Mouse (Mus musculus) limb, embryonic 11.5 days (tissue): ENCODE data around the gene Isg15. TPM values are rescaled to one million over a fixed set of nuclear protein-coding genes. Genes with fewer than 3 reads are reported as not detected.

Experiments
- ATAC-seq: fragments of 200-750 bp; cut with Nextera tagmentation; 2 replicates; pipeline ENCODE4 v1.8.0; 2017; ENCODE audit warnings: low read depth; ENCODE audit not compliant: insufficient number of reproducible peaks, low FRiP score, low TSS enrichment
- DNase-seq: peaks from one replicate; pipeline ENCODE4 v3.0.0-alpha.2; 2015; ENCODE audit warnings: low spot score
- H3K27ac ChIP-seq: fragments of 300-500 bp; sonication (generic); replicated peaks from 2 replicates; pipeline ENCODE4 v1.5.1; 2014; ENCODE audit warnings: low read depth, mild to moderate bottlenecking, low read length
- H3K27me3 ChIP-seq: fragments of 300-500 bp; sonication (generic); 2 replicates; pipeline ENCODE4 v1.6.1; 2014; ENCODE audit warnings: mild to moderate bottlenecking, low read length, mixed read lengths; ENCODE audit not compliant: control insufficient read depth, insufficient read depth
- H3K36me3 ChIP-seq: fragments of 300-500 bp; sonication (generic); 2 replicates; pipeline ENCODE4 v1.6.1; 2014; ENCODE audit warnings: mild to moderate bottlenecking, low read length, moderate library complexity, mixed read lengths; ENCODE audit not compliant: control insufficient read depth, insufficient read depth
- H3K4me1 ChIP-seq: fragments of 300-500 bp; sonication (generic); 2 replicates; pipeline ENCODE4 v1.6.1; 2014; ENCODE audit warnings: low read length, mixed read lengths; ENCODE audit not compliant: control insufficient read depth, insufficient read depth
- H3K4me2 ChIP-seq: fragments of 300-500 bp; sonication (generic); 2 replicates; pipeline ENCODE4 v1.6.1; 2014; ENCODE audit warnings: low read depth, mild to moderate bottlenecking, moderate library complexity; ENCODE audit not compliant: severe bottlenecking
- H3K4me3 ChIP-seq: fragments of 300-500 bp; sonication (generic); 2 replicates; pipeline ENCODE4 v1.5.1; 2014; ENCODE audit warnings: low read depth, low read length
- H3K9ac ChIP-seq: fragments of 300-500 bp; sonication (generic); 2 replicates; pipeline ENCODE4 v1.6.1; 2014; ENCODE audit warnings: mild to moderate bottlenecking, low read length
- H3K9me3 ChIP-seq: fragments of 300-500 bp; sonication (generic); 2 replicates; pipeline ENCODE4 v1.6.1; 2016; ENCODE audit warnings: low read length; ENCODE audit not compliant: control insufficient read depth
- WGBS: fragments of 180-500 bp; shearing (Covaris S2); extraction: QIAGEN DNeasy Blood & Tissue Kit; methylation state at CpG from one replicate; pipeline ENCODE4 v1.1.7; 2014; 5-methylcytosine and 5-hydroxymethylcytosine counted together
- polyA plus RNA-seq: library from polyadenylated mRNA; unstranded; fragments of >200 nt; fragmentation: Nextera tagmentation; extraction: Ambion mirVana; gene quantifications from 2 replicates; pipeline ENCODE4 v1.2.1, GENCODE M21; 2014

Isg15 gene
- polyA plus RNA-seq, 1 experiment from 2014 or later = 0.20 TPM

DNA sequence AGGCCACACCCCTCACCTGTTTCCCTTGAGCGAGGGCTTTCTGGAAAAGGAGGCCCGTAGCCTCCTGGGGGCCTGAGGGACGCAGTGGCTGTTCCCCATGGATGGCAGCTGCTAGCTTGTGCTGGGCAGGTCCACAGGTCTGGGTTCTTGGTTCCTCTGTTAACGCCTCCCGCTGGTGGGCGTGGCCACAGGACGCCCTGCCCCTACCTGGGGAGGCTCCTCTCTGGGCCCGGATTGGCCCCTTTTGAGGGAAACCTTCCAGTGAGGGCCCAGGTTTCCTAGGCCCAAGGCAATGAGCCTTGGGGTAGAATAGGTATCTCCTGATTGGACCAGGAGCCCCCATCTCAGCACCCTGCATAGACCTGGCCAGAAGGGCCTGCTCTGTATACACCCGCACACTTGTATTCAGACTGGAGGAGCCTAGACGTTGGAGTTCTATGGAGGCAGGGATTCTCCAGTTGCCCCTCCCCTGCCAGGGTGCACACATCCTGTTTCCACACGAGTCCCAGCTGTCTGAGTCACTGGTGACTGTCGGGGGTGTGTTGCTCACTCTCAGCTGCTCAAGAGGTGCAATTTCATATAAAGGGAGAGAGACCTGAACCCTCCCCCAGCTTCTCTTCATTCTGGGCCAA lies 27.9 kb upstream of the Isg15 start:
- Histone ChIP-seq H3K9me3 (no peaks in the 10 kb centered on the region), H3K36me3 (peaks cover 16% of the 10 kb centered on the region), H3K4me1 (peaks cover 4% of the 10 kb centered on the region), H3K4me3 (no peak overlapping the region), H3K27ac (no peak overlapping the region), H3K27me3 (peaks cover 2% of the 10 kb centered on the region; the same call in 1 of the 2 replicates), H3K4me2 (peak overlapping the region; percentile 20; the same call in 1 of the 2 replicates), H3K9ac (no peak overlapping the region; the same call in 1 of the 2 replicates)
- DNase-seq (no peak), ATAC-seq (no peak)
- 23% methylated on average over 12 of the region's 12 CpGs for WGBS

DNA sequence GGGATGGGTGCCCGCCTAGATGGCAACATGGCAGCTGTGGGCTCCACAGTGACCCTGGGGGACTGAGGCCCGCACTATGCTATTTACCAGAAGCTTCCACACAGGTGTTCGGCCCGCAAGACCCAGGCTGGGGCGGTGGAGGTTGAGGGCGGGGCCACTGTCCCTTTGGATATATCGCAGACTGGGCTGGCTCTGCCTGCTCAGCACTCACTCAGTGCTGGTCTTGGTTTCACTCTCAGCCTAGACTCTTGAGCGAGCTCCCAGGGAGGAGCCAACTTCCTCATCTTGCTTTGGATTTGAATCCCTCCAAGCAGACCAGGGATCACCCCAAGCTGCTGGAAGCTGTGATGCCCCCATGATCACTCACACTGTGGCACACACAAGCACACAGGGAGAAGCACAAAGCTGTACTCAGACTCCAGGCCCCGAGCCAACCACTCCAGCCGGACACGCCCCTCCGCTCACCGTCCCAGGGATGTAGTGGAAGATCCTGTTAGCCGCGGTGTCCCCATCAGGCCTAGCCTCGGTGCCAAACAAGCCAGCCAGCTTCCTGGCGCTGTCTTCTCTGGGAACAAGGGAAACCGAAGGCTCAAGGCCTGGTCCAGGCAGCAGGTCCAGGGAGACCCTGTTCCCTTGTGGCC lies 27.3 kb upstream of the Isg15 start:
- no peak for DNase-seq
- peaks cover 2% of the 10 kb centered on the region; the same call in 1 of the 2 replicates for H3K27me3 ChIP-seq
- no peak overlapping the region for H3K27ac ChIP-seq
- H3K9me3 ChIP-seq = no peaks in the 10 kb centered on the region
- peaks cover 3% of the 10 kb centered on the region; the same call in 1 of the 2 replicates for H3K4me1 ChIP-seq
- H3K4me2 ChIP-seq = peak overlapping the region; percentile 20
- peaks cover 16% of the 10 kb centered on the region for H3K36me3 ChIP-seq
- no peak for ATAC-seq
- H3K9ac ChIP-seq = no peak overlapping the region; the same call in 1 of the 2 replicates
- H3K4me3 ChIP-seq = no peak overlapping the region
- 29% methylated on average over 18 of the region's 18 CpGs for WGBS

DNA sequence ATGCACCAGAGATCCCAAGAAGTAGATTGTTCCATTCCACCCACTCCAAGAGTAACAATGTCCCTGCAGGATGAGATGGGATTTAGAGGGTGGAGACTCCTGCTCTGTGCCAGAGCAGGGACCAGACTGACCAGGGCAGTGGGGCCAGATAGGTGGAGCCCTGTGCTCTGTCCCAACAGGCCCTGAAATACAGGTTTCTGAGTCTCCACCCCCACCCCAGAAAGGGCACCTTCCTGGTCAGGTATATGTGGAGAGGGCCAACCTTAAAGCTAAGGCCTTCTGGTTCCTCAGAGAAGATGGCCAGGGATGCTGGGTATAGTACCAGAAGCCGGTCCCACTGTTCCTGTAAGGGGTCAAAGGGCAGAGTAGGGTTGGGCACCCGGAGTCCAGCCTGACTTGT lies 23.7 kb upstream of the Isg15 start:
- no peak overlapping the region for H3K4me2 ChIP-seq
- H3K27me3 ChIP-seq = peaks cover 2% of the 10 kb centered on the region; the same call in 1 of the 2 replicates
- H3K36me3 ChIP-seq = no peaks in the 10 kb centered on the region; the same call in 1 of the 2 replicates
- DNase-seq (no peak), ATAC-seq (no peak)
- no peak overlapping the region for H3K9ac ChIP-seq
- H3K27ac ChIP-seq = no peak overlapping the region
- no peak overlapping the region for H3K4me3 ChIP-seq
- no peaks in the 10 kb centered on the region for H3K9me3 ChIP-seq
- 76% methylated on average over 2 of the region's 2 CpGs for WGBS
- H3K4me1 ChIP-seq = peaks cover 3% of the 10 kb centered on the region; the same call in 1 of the 2 replicates

DNA sequence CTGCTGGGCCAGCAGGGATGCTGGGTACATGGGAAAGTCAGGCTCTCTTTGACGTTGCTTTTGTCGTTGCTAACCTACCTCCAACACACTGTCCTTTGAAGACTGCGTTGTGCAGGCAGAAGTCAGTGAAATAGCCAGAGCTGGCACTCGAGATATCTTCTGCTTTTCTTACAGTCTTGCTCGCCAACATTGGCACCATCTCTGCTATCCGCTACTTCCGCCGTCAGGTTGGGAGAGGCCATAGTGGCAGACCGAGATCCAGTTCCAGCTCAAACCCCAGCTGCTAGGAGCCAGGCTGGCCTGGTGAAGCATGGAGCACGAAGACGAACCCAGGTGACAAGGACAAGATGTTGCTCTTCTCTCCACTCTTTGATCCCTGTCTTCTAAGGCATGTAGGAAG lies 19.3 kb upstream of the Isg15 start:
- no peak overlapping the region for H3K4me3 ChIP-seq
- no peak overlapping the region for H3K4me2 ChIP-seq
- ATAC-seq (no peak), DNase-seq (no peak)
- no peak overlapping the region for H3K27ac ChIP-seq
- WGBS = 93% methylated on average over 11 of the region's 11 CpGs
- H3K9me3 ChIP-seq = no peaks in the 10 kb centered on the region
- no peaks in the 10 kb centered on the region for H3K36me3 ChIP-seq
- H3K4me1 ChIP-seq = no peaks in the 10 kb centered on the region
- no peak overlapping the region for H3K9ac ChIP-seq
- H3K27me3 ChIP-seq = no peaks in the 10 kb centered on the region

GRCm38 (mm10) chr4:156217838-156218237 lies 17.2 kb upstream of the Isg15 start:
- Histone ChIP-seq H3K4me2 (no peak overlapping the region), H3K27ac (no peak overlapping the region), H3K36me3 (no peaks in the 10 kb centered on the region), H3K27me3 (no peaks in the 10 kb centered on the region), H3K4me1 (no peaks in the 10 kb centered on the region), H3K9ac (no peak overlapping the region), H3K9me3 (no peaks in the 10 kb centered on the region), H3K4me3 (no peak overlapping the region)
- ATAC-seq (no peak), DNase-seq (no peak)
- WGBS = 79% methylated on average over 16 of the region's 16 CpGs

DNA sequence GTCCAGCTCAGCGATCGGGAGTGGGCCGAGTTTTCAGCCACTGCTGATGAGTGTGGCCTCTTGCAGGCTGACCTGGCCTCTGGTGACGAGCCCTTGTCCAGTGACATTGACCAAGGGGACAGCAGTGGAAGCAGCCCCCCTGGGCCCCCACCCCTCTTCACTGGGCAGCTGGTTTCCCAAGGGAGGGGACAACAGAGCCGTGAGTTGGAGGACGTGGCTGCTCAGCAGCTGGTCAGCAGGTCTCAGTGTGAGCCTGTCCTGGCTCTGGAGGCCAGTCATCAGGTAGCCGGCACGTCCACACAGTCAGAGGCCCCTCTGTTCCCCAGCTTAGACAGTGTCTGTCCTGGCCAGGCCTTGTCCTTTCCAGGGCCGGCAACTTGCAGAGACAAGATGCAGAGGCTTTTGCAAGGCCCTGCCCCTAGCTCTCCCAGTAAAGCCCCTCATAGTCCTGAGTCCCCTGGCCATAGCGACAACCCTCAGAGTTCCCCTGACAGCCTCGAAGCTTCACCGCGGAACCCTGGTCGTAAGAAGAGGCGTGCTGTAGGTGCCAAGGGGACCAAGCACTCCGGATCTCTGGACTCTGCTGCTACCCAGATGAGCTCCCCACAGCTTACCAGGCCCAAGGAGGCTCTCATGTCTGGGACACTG lies 16.5 kb upstream of the Isg15 start:
- Histone ChIP-seq H3K4me1 (no peaks in the 10 kb centered on the region), H3K4me2 (no peak overlapping the region), H3K27ac (no peak overlapping the region), H3K9me3 (no peaks in the 10 kb centered on the region), H3K36me3 (no peaks in the 10 kb centered on the region), H3K4me3 (no peak overlapping the region), H3K27me3 (no peaks in the 10 kb centered on the region), H3K9ac (no peak overlapping the region)
- ATAC-seq = no peak
- WGBS = 82% methylated on average over 16 of the region's 16 CpGs
- no peak for DNase-seq

- no peaks in the 10 kb centered on the region for H3K36me3 ChIP-seq
- H3K4me1 ChIP-seq = no peaks in the 10 kb centered on the region
- ATAC-seq (no peak), DNase-seq (no peak)
- H3K27ac ChIP-seq = no peak overlapping the region
- H3K9me3 ChIP-seq = no peaks in the 10 kb centered on the region
- no peak overlapping the region for H3K4me3 ChIP-seq
- H3K4me2 ChIP-seq = no peak overlapping the region
- WGBS = 88% methylated on average over 2 of the region's 2 CpGs
- no peak overlapping the region for H3K9ac ChIP-seq
- H3K27me3 ChIP-seq = no peaks in the 10 kb centered on the region
Observed at GRCm38 (mm10) chr4:156216196-156216595, 15.6 kb upstream of the Isg15 start.

DNA sequence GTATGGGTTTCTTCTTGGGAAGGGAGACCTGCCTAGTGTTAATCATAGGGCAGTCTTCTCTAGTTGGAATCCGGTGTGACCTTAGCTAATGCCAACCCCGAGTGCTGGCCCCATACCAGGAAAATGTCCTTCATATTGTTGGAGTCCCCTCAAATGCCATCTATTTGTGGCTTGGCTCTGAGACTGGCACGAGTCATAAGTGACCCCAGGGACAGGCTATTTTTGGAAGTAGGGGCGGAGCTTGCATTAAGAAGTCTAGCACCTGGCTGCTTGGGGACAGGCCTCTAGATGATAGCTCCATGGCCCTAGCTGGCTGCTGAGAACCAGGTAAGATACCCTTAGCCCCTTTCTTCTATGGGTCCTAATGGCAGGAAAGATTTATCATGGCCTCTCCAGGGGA lies 15.0 kb upstream of the Isg15 start, which contains the start of gene Perm1:
Gene Perm1, plus strand, starts transcription at position 220 of the 400 bp plus-strand sequence.
- no peak within 1 kb of the TSS for H3K9ac ChIP-seq
- no peaks in the 10 kb centered on the region for H3K4me1 ChIP-seq
- ATAC-seq = no peak
- no peak for DNase-seq
- no peak within 1 kb of the TSS for H3K4me2 ChIP-seq
- no peaks in the 10 kb centered on the region for H3K36me3 ChIP-seq
- no peaks in the 10 kb centered on the region for H3K9me3 ChIP-seq
- H3K4me3 ChIP-seq = no peak within 1 kb of the TSS
- H3K27me3 ChIP-seq = no peaks in the 10 kb centered on the region
- H3K27ac ChIP-seq = no peak within 1 kb of the TSS
- WGBS = 75% methylated on average over 4 of the region's 4 CpGs
